Mouse (Mus musculus) thymus, adult 2 months (tissue): ENCODE measurements around the gene Hhat.

Source experiments
- CTCF ChIP-seq: fragments of 200-500 bp; IDR thresholded peaks from 2 replicates; pipeline ENCODE4 v1.5.1; 2012; ENCODE audit warnings: mild to moderate bottlenecking, control low read depth, low read length, moderate library complexity, borderline replicate concordance; ENCODE audit not compliant: control insufficient read depth, poor library complexity, insufficient read depth; ENCODE audit errors: extremely low read depth
- POLR2A ChIP-seq: fragments of 200-500 bp; IDR thresholded peaks from 2 replicates; pipeline ENCODE4 v1.6.1; 2012; ENCODE audit warnings: mild to moderate bottlenecking, low read length, control low read depth, moderate library complexity; ENCODE audit not compliant: control insufficient read depth, poor library complexity, insufficient read depth; ENCODE audit errors: extremely low read depth

DNA sequence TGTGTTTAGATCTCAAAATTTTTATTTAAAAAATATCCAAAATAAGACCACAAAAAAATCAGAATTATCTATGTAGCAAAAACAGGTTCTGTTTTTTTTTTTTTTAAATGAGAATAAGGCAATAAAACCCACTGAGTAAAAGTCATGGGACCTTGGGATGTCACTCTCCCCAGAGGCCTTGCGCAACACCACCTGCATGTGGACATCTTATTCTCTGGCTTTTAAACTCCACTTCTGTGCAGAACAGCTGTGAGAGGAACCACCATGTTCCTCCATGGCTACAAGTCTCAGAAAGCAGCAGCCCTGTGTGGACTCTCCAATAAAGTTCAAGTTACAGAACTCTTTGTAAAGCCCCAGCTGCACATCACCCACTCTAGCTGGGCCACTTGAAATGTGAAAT, 258.2 kb downstream of the Hhat start:
- TF ChIP-seq CTCF (no peak), POLR2A (no peak)
